Mouse (Mus musculus) subcutaneous adipose tissue, adult 2 months (tissue): Measurements from ENCODE around the gene Skap1. TPM values are rescaled to one million over a fixed set of nuclear protein-coding genes. Genes with fewer than 3 reads are reported as not detected.

Experiments used
- polyA plus RNA-seq: library from polyadenylated mRNA; depleted of rRNA; stranded (reverse); fragments of >200 nt; gene quantifications from 2 replicates; pipeline ENCODE4 v1.2.3, GENCODE M21; 2012; ENCODE audit warnings: low replicate concordance; rRNA removed

Skap1 gene
- polyA plus RNA-seq: 0.70 and 2.4 TPM in 2 replicates

DNA sequence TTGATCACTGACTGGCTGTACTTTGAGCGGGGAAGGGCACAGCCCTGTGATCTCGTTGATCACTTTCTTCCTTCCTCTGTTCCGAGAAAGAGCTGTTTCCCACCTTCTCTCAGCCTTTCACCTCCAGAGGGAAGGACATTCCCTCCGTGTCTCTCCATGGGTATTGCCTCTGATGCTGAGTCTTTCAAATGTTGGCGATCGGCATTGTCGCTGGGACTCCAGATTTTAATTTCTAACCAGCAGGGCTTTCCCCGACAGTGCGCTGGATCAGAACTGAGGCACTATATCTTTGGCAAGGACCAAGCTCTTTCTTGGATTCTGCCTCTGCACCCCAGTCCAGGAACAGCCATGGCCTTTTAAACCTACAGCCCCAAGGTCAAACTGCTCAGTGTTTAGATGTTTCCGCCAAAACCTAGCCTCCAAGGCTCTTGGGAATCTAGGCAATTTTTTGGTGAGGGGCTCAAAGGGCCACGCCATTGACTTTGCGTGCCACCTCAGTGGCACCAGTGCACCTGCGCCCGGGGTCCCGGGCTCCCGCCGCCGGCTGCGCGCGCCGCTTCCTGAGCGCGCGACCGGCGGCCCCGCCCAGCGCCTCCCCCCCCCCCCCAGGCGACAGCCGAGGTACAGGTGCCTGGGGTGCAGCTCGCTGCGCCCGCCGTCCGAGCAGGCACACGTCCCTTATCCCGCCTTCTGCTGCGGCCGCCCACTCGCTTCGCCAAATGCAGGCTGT is at the start of gene Skap1:
Gene Skap1, plus strand, starts transcription at position 608 of the 730 bp plus-strand sequence.

DNA sequence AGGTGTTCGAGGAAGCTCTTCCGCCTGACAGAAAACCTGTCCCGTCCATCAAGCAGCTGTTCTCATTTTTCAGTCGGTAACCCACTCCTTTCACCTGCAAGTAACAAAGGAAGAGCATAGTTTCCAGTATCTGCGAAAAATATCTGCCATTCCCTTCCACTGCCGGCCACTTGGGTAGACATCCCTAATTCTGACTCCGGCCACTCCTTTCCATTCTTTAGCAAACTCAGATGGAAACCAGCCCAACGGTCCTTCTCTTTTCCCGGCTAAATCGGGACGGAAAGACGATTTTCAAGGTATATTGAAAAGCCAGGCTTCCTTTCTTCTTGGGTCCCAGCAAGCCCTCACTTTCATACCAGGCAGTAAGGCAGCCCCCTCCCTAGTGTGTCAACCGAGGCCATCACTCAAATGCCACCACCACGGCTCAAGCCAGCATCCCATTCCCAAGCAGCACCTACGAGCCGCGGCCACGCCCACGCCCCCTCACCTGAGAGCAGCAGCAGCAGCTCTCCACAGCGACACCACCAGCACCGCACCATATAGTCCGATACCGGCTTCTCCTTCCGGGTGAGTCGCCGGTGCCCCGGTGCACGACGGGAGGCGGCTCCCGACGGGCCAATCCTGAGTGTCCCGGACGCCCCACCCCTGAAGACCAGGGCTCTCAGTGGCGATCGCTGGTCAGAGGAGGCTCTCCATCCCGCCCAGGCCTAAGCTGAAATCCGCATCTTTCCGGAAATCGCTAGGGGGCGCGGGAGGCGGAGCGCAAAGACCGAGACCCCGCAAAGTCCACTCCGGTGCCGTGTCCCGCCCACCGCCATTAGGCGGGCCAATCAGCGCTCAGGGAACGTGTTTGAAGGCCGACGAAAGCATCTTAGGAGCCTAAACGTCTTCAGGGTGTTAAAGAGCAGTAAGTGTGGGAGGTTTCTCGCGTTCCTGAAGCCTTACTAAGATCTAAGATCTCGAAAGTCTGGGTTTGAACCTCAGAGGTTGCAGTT is 312.9 kb downstream of the Skap1 start, which contains the start of gene Snx11:
Gene Snx11, minus strand, starts transcription at position 592 of the 995 bp plus-strand sequence.

DNA sequence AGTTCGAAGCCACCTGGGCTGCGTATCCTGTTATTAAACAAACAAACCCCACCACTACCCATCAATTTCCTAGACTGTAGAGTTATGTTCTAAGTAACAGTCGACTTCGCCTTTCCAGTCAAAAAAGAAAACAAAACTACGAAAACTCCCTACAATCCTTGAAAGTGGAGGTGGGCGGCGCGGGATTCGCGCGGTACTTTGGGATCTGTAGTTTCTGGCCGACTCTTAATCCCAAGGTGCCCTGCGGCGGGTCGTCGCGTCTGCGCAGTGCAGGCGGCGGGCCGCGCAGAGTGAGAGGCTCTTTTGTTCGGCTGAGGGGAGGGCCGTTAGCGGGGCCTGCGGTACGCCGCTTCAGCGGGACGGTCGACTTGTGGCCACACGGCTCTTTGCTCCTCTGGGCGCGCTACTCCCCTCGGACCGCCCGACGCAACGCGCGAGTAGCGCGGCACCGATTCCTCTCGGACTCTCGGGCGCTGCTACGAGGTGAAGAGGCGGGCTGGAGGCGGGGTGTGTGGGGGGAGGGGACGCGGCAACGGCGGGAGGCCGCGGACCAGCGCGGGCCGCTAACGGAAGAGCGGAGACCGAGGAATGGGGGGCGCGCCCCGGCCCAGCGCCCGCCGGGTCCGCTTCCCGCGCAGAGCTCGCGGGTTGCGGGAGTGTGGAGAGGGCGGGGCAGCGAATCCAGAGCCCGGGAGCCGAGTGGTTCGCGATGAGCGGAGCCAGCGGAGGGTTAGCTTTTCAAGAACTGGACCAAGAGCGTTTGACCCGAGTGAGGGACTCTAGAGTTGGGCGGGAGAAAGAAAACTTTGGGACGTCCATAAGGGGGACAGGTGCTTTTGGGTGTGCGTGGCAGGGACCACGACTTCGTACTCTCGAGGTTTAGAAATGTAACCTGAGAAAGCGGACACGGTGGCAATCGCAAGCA is 324.7 kb downstream of the Skap1 start, which contains the start of gene Cbx1:
Gene Cbx1, plus strand, starts transcription at position 257 of the 925 bp plus-strand sequence.

Other genes starting within 250 kb of the Skap1 start
- 1.8 and 3.8 TPM in 2 replicates for gene Hoxb9, start 193.1 kb upstream of the Skap1 start, polyA plus RNA-seq
- gene Hoxb8, start 182.7 kb upstream of the Skap1 start, polyA plus RNA-seq: 4.3 and 44.7 TPM in 2 replicates
- gene Hoxb7, start 178.0 kb upstream of the Skap1 start, polyA plus RNA-seq: 4.0 and 10.7 TPM in 2 replicates
- 13.7 and 36.9 TPM in 2 replicates for gene Hoxb6, start 172.1 kb upstream of the Skap1 start, polyA plus RNA-seq
- 7.1 and 7.2 TPM in 2 replicates for gene Hoxb5, start 161.3 kb upstream of the Skap1 start, polyA plus RNA-seq
- 6.3 and 7.8 TPM in 2 replicates for gene Hoxb4, start 146.3 kb upstream of the Skap1 start, polyA plus RNA-seq
- 5.9 and 14.8 TPM in 2 replicates for gene Hoxb3, start 141.3 kb upstream of the Skap1 start, polyA plus RNA-seq
- gene Hoxb2, start 114.1 kb upstream of the Skap1 start, polyA plus RNA-seq: 9.7 and 14.6 TPM in 2 replicates
- gene Hoxb1, start 98.8 kb upstream of the Skap1 start, polyA plus RNA-seq: not detected in 2 replicates